Mouse (Mus musculus) kidney, embryonic 15.5 days (tissue): ENCODE results near the gene Elob. TPM values are rescaled to one million over a fixed set of nuclear protein-coding genes. Genes with fewer than 3 reads are reported as not detected.
A peak's percentile ranks its signal among the peaks of the same experiment; 100 is the strongest.

ENCODE experiments used
- ATAC-seq: fragments of 200-750 bp; cut with Nextera tagmentation; replicated peaks from 2 replicates; pipeline ENCODE4 v1.8.0; 2017; ENCODE audit warnings: moderate TSS enrichment; ENCODE audit not compliant: low FRiP score
- H3K27ac ChIP-seq: fragments of 300-500 bp; sonication (generic); 2 replicates; pipeline ENCODE4 v1.5.1; 2015; ENCODE audit warnings: mild to moderate bottlenecking, inconsistent platforms
- H3K27me3 ChIP-seq: fragments of 300-500 bp; sonication (generic); 2 replicates; pipeline ENCODE4 v1.6.1; 2015; ENCODE audit warnings: inconsistent platforms
- H3K36me3 ChIP-seq: fragments of 300-500 bp; sonication (generic); 2 replicates; pipeline ENCODE4 v1.6.1; 2015; ENCODE audit warnings: inconsistent platforms
- H3K4me1 ChIP-seq: fragments of 300-500 bp; sonication (generic); 2 replicates; pipeline ENCODE4 v1.6.1; 2015; ENCODE audit warnings: inconsistent platforms
- H3K4me2 ChIP-seq: fragments of 300-500 bp; sonication (generic); 2 replicates; pipeline ENCODE4 v1.6.1; 2015; ENCODE audit warnings: moderate library complexity, mild to moderate bottlenecking, inconsistent platforms
- H3K4me3 ChIP-seq: fragments of 300-500 bp; sonication (generic); replicated peaks from 2 replicates; pipeline ENCODE4 v1.5.1; 2015; ENCODE audit warnings: mild to moderate bottlenecking, inconsistent platforms
- H3K9ac ChIP-seq: fragments of 300-500 bp; sonication (generic); 2 replicates; pipeline ENCODE4 v1.6.1; 2015; ENCODE audit warnings: mild to moderate bottlenecking, inconsistent platforms
- H3K9me3 ChIP-seq: fragments of 300-500 bp; sonication (generic); replicated peaks from 2 replicates; pipeline ENCODE4 v1.6.1; 2016; ENCODE audit warnings: inconsistent platforms
- WGBS: fragments of 180-500 bp; shearing (Covaris S2); methylation state at CpG from one replicate; pipeline ENCODE4 v1.1.7; 2015; ENCODE audit warnings: mixed read lengths; 5-methylcytosine and 5-hydroxymethylcytosine counted together
- polyA plus RNA-seq: library from polyadenylated mRNA; unstranded; fragments of >200 nt; fragmentation: Nextera tagmentation; extraction: Ambion mirVana; gene quantifications from 2 replicates; pipeline ENCODE4 v1.2.1, GENCODE M21; 2015

The Elob gene
- polyA plus RNA-seq = 999 and 1,052 TPM in 2 replicates

GRCm38 (mm10) chr17:23829064-23829619, at the start of gene Elob:
TSS of gene Elob (minus strand) at chr17:23829136.
- Histone ChIP-seq H3K4me1 (peaks cover 15% of the 10 kb centered on the region), H3K9me3 (no peaks in the 10 kb centered on the region), H3K4me3 (peak within 1 kb of the TSS; percentile 69), H3K4me2 (peak within 1 kb of the TSS; percentile 72), H3K36me3 (peaks cover 33% of the 10 kb centered on the region), H3K9ac (peak within 1 kb of the TSS; percentile 77), H3K27ac (peak within 1 kb of the TSS; percentile 97), H3K27me3 (peaks cover 34% of the 10 kb centered on the region)
- ATAC-seq = peak; percentile 93
- WGBS = under 1% methylated on average over 33 of the region's 42 CpGs

GRCm38 (mm10) chr17:23877166-23877565, 48.2 kb upstream of the Elob start:
- Histone ChIP-seq H3K4me3 (no peak overlapping the region), H3K36me3 (no peaks in the 10 kb centered on the region), H3K4me2 (no peak overlapping the region), H3K27me3 (no peaks in the 10 kb centered on the region), H3K9ac (no peak overlapping the region), H3K9me3 (no peaks in the 10 kb centered on the region), H3K27ac (no peak overlapping the region), H3K4me1 (no peaks in the 10 kb centered on the region; the same call in 1 of the 2 replicates)
- ATAC-seq = no peak
- WGBS = 85% methylated on average over 2 of the region's 2 CpGs

- Histone ChIP-seq H3K27me3 (no peaks in the 10 kb centered on the region), H3K27ac (no peak overlapping the region), H3K36me3 (no peaks in the 10 kb centered on the region), H3K4me3 (no peak overlapping the region), H3K4me2 (no peak overlapping the region), H3K9ac (no peak overlapping the region), H3K4me1 (no peaks in the 10 kb centered on the region; the same call in 1 of the 2 replicates), H3K9me3 (no peaks in the 10 kb centered on the region)
- no peak for ATAC-seq
- WGBS = 56% methylated on average over 3 of the region's 3 CpGs
Observed at GRCm38 (mm10) chr17:23876741-23877140, 47.8 kb upstream of the Elob start.

GRCm38 (mm10) chr17:23873884-23874856, 45.2 kb upstream of the Elob start:
- no peaks in the 10 kb centered on the region; the same call in 1 of the 2 replicates for H3K4me1 ChIP-seq
- no peak overlapping the region for H3K4me2 ChIP-seq
- no peaks in the 10 kb centered on the region for H3K9me3 ChIP-seq
- H3K4me3 ChIP-seq = no peak overlapping the region
- H3K36me3 ChIP-seq = no peaks in the 10 kb centered on the region
- H3K27ac ChIP-seq = no peak overlapping the region
- no peaks in the 10 kb centered on the region for H3K27me3 ChIP-seq
- peak; percentile 36; the same call in 1 of the 2 replicates for ATAC-seq
- no peak overlapping the region for H3K9ac ChIP-seq
- WGBS = 43% methylated on average over 8 of the region's 8 CpGs

GRCm38 (mm10) chr17:23868513-23868912, 39.6 kb upstream of the Elob start:
- Histone ChIP-seq H3K36me3 (no peaks in the 10 kb centered on the region), H3K4me3 (no peak overlapping the region), H3K4me2 (no peak overlapping the region), H3K9me3 (no peaks in the 10 kb centered on the region), H3K9ac (no peak overlapping the region), H3K4me1 (no peaks in the 10 kb centered on the region), H3K27ac (no peak overlapping the region), H3K27me3 (no peaks in the 10 kb centered on the region)
- ATAC-seq = no peak
- WGBS = 85% methylated on average over 11 of the region's 11 CpGs

GRCm38 (mm10) chr17:23867756-23868155, 38.8 kb upstream of the Elob start, which contains the start of gene Prss21:
TSS of gene Prss21 (plus strand) at chr17:23868056.
- ATAC-seq = no peak
- no peak within 1 kb of the TSS for H3K4me2 ChIP-seq
- H3K4me3 ChIP-seq = no peak within 1 kb of the TSS
- H3K27ac ChIP-seq = no peak within 1 kb of the TSS
- H3K4me1 ChIP-seq = no peaks in the 10 kb centered on the region
- H3K9ac ChIP-seq = no peak within 1 kb of the TSS
- H3K9me3 ChIP-seq = no peaks in the 10 kb centered on the region
- H3K36me3 ChIP-seq = no peaks in the 10 kb centered on the region
- 83% methylated on average over 15 of the region's 15 CpGs for WGBS
- H3K27me3 ChIP-seq = no peaks in the 10 kb centered on the region

- Histone ChIP-seq H3K4me2 (no peak overlapping the region), H3K4me1 (no peaks in the 10 kb centered on the region), H3K4me3 (no peak overlapping the region), H3K9me3 (no peaks in the 10 kb centered on the region), H3K27ac (no peak overlapping the region), H3K27me3 (no peaks in the 10 kb centered on the region), H3K9ac (no peak overlapping the region), H3K36me3 (no peaks in the 10 kb centered on the region)
- WGBS = 90% methylated on average over 4 of the region's 4 CpGs
- ATAC-seq = no peak
Observed at GRCm38 (mm10) chr17:23862926-23863325, 34.0 kb upstream of the Elob start.

GRCm38 (mm10) chr17:23857913-23858312, 29.0 kb upstream of the Elob start:
- no peak overlapping the region for H3K4me2 ChIP-seq
- no peak overlapping the region for H3K9ac ChIP-seq
- H3K27me3 ChIP-seq = no peaks in the 10 kb centered on the region
- no peaks in the 10 kb centered on the region for H3K4me1 ChIP-seq
- 78% methylated on average over 2 of the region's 2 CpGs for WGBS
- H3K4me3 ChIP-seq = no peak overlapping the region
- H3K36me3 ChIP-seq = no peaks in the 10 kb centered on the region
- no peak overlapping the region for H3K27ac ChIP-seq
- ATAC-seq = no peak
- no peaks in the 10 kb centered on the region for H3K9me3 ChIP-seq

GRCm38 (mm10) chr17:23857193-23857592, 28.3 kb upstream of the Elob start:
- Histone ChIP-seq H3K27ac (no peak overlapping the region), H3K4me1 (no peaks in the 10 kb centered on the region), H3K9ac (no peak overlapping the region), H3K4me3 (no peak overlapping the region), H3K9me3 (no peaks in the 10 kb centered on the region), H3K27me3 (no peaks in the 10 kb centered on the region), H3K36me3 (no peaks in the 10 kb centered on the region), H3K4me2 (no peak overlapping the region)
- ATAC-seq = no peak
- WGBS = 74% methylated on average over 6 of the region's 6 CpGs

GRCm38 (mm10) chr17:23854229-23854765, 25.4 kb upstream of the Elob start:
- H3K4me2 ChIP-seq = no peak overlapping the region
- no peak overlapping the region for H3K4me3 ChIP-seq
- no peak for ATAC-seq
- no peaks in the 10 kb centered on the region for H3K9me3 ChIP-seq
- H3K27me3 ChIP-seq = no peaks in the 10 kb centered on the region
- no peaks in the 10 kb centered on the region for H3K36me3 ChIP-seq
- no peaks in the 10 kb centered on the region for H3K4me1 ChIP-seq
- WGBS = 85% methylated on average over 10 of the region's 10 CpGs
- H3K9ac ChIP-seq = no peak overlapping the region
- H3K27ac ChIP-seq = no peak overlapping the region

GRCm38 (mm10) chr17:23853292-23853691, 24.4 kb upstream of the Elob start:
- no peaks in the 10 kb centered on the region for H3K27me3 ChIP-seq
- 37% methylated on average over 5 of the region's 5 CpGs for WGBS
- no peak overlapping the region for H3K9ac ChIP-seq
- H3K27ac ChIP-seq = no peak overlapping the region
- no peaks in the 10 kb centered on the region for H3K4me1 ChIP-seq
- H3K4me2 ChIP-seq = no peak overlapping the region
- no peak overlapping the region for H3K4me3 ChIP-seq
- no peaks in the 10 kb centered on the region for H3K9me3 ChIP-seq
- ATAC-seq = peak; percentile 36
- no peaks in the 10 kb centered on the region for H3K36me3 ChIP-seq
